Mouse (Mus musculus) layer of hippocampus, adult 18-20 months (tissue): Measurements from ENCODE around the gene Cyct. TPM values are rescaled to one million over a fixed set of nuclear protein-coding genes. Genes with fewer than 3 reads are reported as not detected.

Experiments
- DNase-seq, 2 experiments: peaks; one replicate each; pipeline ENCODE4 v3.0.0; 2022; ENCODE audit warnings: low spot score in 2 of 2
- long read RNA-seq: library from polyadenylated mRNA; stranded (forward); transcript quantifications from one replicate; pipeline ENCODE4 v2.0.0, GENCODE M21; 2021
- total RNA-seq, 2 experiments: library from RNA; stranded (reverse); gene quantifications; 2 replicates each; pipeline ENCODE4 v1.2.3; 2021

Cyct gene
- total RNA-seq: not detected
- long read RNA-seq, partial matches to known transcripts: 1 of 1 reads
- long read RNA-seq, other reads (novel, unspliced or antisense): 0 of 1 reads

- DNase-seq: no peak
Measured at GRCm38 (mm10) chr2:76360226-76360625, at the start of gene Cyct. Cyct (minus strand) TSS chr2:76360450.

- DNase-seq: no peak
Measured at GRCm38 (mm10) chr2:76409986-76410385, 49.7 kb upstream of the Cyct start.

GRCm38 (mm10) chr2:76409526-76409925 lies 49.3 kb upstream of the Cyct start:
- DNase-seq: no peak

- peak; percentile 50 to 70 for DNase-seq
Measured at GRCm38 (mm10) chr2:76406937-76407441, 46.7 kb upstream of the Cyct start.

- DNase-seq: peak; percentile 54 to 76
Measured at GRCm38 (mm10) chr2:76406151-76406936, 46.1 kb upstream of the Cyct start, which contains the start of gene Osbpl6. Osbpl6 (plus strand) TSS chr2:76406508.

- DNase-seq: peak in 1 of 2 experiments; percentile 58
Measured at GRCm38 (mm10) chr2:76405596-76406150, 45.4 kb upstream of the Cyct start.

- DNase-seq: no peak
Measured at GRCm38 (mm10) chr2:76400178-76400577, 39.9 kb upstream of the Cyct start.

- no peak for DNase-seq
Measured at GRCm38 (mm10) chr2:76386531-76386930, 26.3 kb upstream of the Cyct start.

- DNase-seq: no peak
Measured at GRCm38 (mm10) chr2:76378646-76379045, 18.4 kb upstream of the Cyct start.

GRCm38 (mm10) chr2:76374544-76375206 lies 14.4 kb upstream of the Cyct start:
- no peak for DNase-seq

- no peak for DNase-seq
Measured at GRCm38 (mm10) chr2:76372244-76372643, 12.0 kb upstream of the Cyct start.

GRCm38 (mm10) chr2:76370656-76370922 lies 10.3 kb upstream of the Cyct start:
- DNase-seq: no peak

GRCm38 (mm10) chr2:76369821-76370655 lies 9.8 kb upstream of the Cyct start, which contains the start of gene Rbm45:
Rbm45 (plus strand) TSS chr2:76369984.
- DNase-seq: peak; percentile 79 to 91

GRCm38 (mm10) chr2:76368861-76369660 lies 8.8 kb upstream of the Cyct start:
- no peak for DNase-seq

GRCm38 (mm10) chr2:76367188-76367922 lies 7.1 kb upstream of the Cyct start:
- DNase-seq: peak; percentile 62 to 89

- DNase-seq: no peak
Measured at GRCm38 (mm10) chr2:76365811-76366210, 5.6 kb upstream of the Cyct start.

GRCm38 (mm10) chr2:76362111-76362510 lies 1.9 kb upstream of the Cyct start:
- peak in 1 of 2 experiments; percentile 28 for DNase-seq

GRCm38 (mm10) chr2:76347839-76348238 lies 12.4 kb downstream of the Cyct start:
- DNase-seq: no peak

- DNase-seq: no peak
Measured at GRCm38 (mm10) chr2:76342146-76342545, 18.1 kb downstream of the Cyct start.
